Mouse (Mus musculus) liver, postnatal 0 days (tissue): ENCODE measurements around the gene Chrm1.

Experiments
- CTCF ChIP-seq: sonication (generic); IDR thresholded peaks from 2 replicates; pipeline ENCODE4 v1.5.1; 2016; ENCODE audit warnings: antibody characterized with exemption, low read depth
- EP300 ChIP-seq: IDR thresholded peaks from 2 replicates; pipeline ENCODE4 v1.6.1; 2016; ENCODE audit warnings: antibody characterized with exemption, low read depth, mild to moderate bottlenecking

DNA sequence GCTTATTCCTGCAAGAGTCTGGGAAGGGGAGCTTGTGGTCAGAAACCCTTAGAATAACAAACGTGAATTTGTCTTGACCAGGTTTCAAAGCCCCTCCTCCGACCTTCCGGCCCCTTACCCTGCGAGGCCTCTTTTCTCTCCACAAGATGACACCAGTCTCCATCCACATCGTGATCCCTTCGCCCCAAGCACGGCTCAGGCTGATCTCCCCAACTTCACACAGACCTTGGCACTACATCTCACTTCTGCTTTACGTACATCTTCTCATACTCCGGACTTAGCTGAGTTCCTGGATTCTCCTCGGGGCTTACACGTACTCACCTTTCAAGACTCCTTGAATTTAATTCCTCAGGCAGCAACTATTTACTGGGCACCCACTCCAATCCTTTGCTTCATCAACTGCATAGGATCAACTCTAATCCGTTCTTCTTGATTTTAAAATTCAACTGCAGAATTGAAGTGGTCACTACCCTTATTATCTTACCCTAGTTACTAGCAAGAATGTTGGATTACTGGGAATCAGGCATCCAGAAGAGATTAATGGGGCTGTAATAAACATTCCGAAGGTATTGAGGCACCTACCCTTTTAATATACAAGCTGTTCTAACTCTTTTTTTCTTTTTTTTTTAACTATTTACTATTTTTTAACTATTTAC lies 50.5 kb downstream of the Chrm1 start:
- no peak for TF ChIP-seq CTCF
- no peak for TF ChIP-seq EP300
